Mouse (Mus musculus): ENCODE results near the gene Mn1. TPM values are rescaled to one million over a fixed set of nuclear protein-coding genes. Genes with fewer than 3 reads are reported as not detected.

Gene Mn1
- total and polyA plus RNA-seq, 3 experiments = not detected

- Histone ChIP-seq H3K4me1 (ENCODE audit: control insufficient read depth in 1 of 2, insufficient read depth in 2 of 2, low read length in 2 of 2) (no peaks in the 10 kb centered on the region), H3K9ac (ENCODE audit: control insufficient read depth, low read depth, low read length, poor library complexity, severe bottlenecking) (no peak overlapping the region), H3K79me2 (ENCODE audit: control insufficient read depth, insufficient read depth, low read length, poor library complexity) (no peaks in the 10 kb centered on the region), H3K27ac (ENCODE audit: control insufficient read depth, low read depth, low read length) (no peak overlapping the region), H3K27me3 (ENCODE audit: control insufficient read depth in 1 of 2, insufficient read depth in 2 of 2, low read length in 2 of 2) (no peaks in the 10 kb centered on the region), H3K36me3 (ENCODE audit: control insufficient read depth in 1 of 2, insufficient read depth in 2 of 2, low read length in 2 of 2) (no peaks in the 10 kb centered on the region), H3K9me3 (replicated peaks; ENCODE audit: insufficient read depth, low read length) (no peaks in the 10 kb centered on the region), H3K4me3 (ENCODE audit: control insufficient read depth in 1 of 2, insufficient read depth in 1 of 2, low read depth in 2 of 2, low read length in 2 of 2) (no peak overlapping the region)
- TF ChIP-seq JUND (IDR thresholded peaks at IDR 0.05; ENCODE audit: low read depth, low read length) (no peak), MAFK (IDR thresholded peaks at IDR 0.05; ENCODE audit: borderline replicate concordance, low read depth, low read length) (no peak), CHD2 (IDR thresholded peaks at IDR 0.05; ENCODE audit: low read length) (no peak), TAL1 (IDR thresholded peaks at IDR 0.05; ENCODE audit: low read length) (no peak), ETS1 (IDR thresholded peaks at IDR 0.05; ENCODE audit: low read depth, low read length) (no peak), RCOR1 (IDR thresholded peaks at IDR 0.05; ENCODE audit: low read depth, low read length) (no peak), HCFC1 (IDR thresholded peaks at IDR 0.05; ENCODE audit: low read depth, low read length) (no peak), SIN3A (IDR thresholded peaks at IDR 0.05; ENCODE audit: low read length) (no peak)
- no peak for DNase-seq (ENCODE audit: low read depth, low spot score)
These were observed 1.1 kb upstream of the Mn1 start for GRCm38 (mm10) chr5:111416048-111416447.

GRCm38 (mm10) chr5:111417378-111418131 is 393 bp downstream of the Mn1 start:
- Histone ChIP-seq H3K4me3 (ENCODE audit: control insufficient read depth in 1 of 2, insufficient read depth in 1 of 2, low read depth in 2 of 2, low read length in 2 of 2) (no peak overlapping the region), H3K4me1 (ENCODE audit: control insufficient read depth in 1 of 2, insufficient read depth in 2 of 2, low read length in 2 of 2) (no peaks in the 10 kb centered on the region), H3K79me2 (ENCODE audit: control insufficient read depth, insufficient read depth, low read length, poor library complexity) (no peaks in the 10 kb centered on the region), H3K9me3 (replicated peaks; ENCODE audit: insufficient read depth, low read length) (no peaks in the 10 kb centered on the region), H3K27ac (ENCODE audit: control insufficient read depth, low read depth, low read length) (no peak overlapping the region), H3K9ac (ENCODE audit: control insufficient read depth, low read depth, low read length, poor library complexity, severe bottlenecking) (no peak overlapping the region), H3K27me3 (ENCODE audit: control insufficient read depth in 1 of 2, insufficient read depth in 2 of 2, low read length in 2 of 2) (no peaks in the 10 kb centered on the region), H3K36me3 (ENCODE audit: control insufficient read depth in 1 of 2, insufficient read depth in 2 of 2, low read length in 2 of 2) (no peaks in the 10 kb centered on the region)
- TF ChIP-seq NRF1 (IDR thresholded peaks at IDR 0.05; ENCODE audit: insufficient read depth, low read depth, low read length, poor library complexity, severe bottlenecking) (no peak), UBTF (IDR thresholded peaks at IDR 0.05; ENCODE audit: borderline replicate concordance, insufficient read depth, low read depth, low read length) (no peak), CHD1 (IDR thresholded peaks at IDR 0.05; ENCODE audit: low read depth, low read length) (no peak), ZKSCAN1 (IDR thresholded peaks at IDR 0.05; ENCODE audit: low read depth, low read length) (no peak), CHD2 (IDR thresholded peaks at IDR 0.05; ENCODE audit: low read length) (no peak), GABPA (IDR thresholded peaks at IDR 0.05; ENCODE audit: low read depth, low read length) (no peak), SMC3 (IDR thresholded peaks at IDR 0.05; ENCODE audit: low read depth, low read length) (no peak), RAD21 (IDR thresholded peaks at IDR 0.05; ENCODE audit: low read depth, low read length) (no peak)
- DNase-seq (ENCODE audit: low read depth, low spot score) = no peak

Measured in MEL (cell line).